Mouse (Mus musculus) C2C12 (cell line): Measurements from ENCODE around the gene Atp8b5. TPM values are rescaled to one million over a fixed set of nuclear protein-coding genes. Genes with fewer than 3 reads are reported as not detected.

Source experiments
- H3K27me3 ChIP-seq: one replicate; pipeline ENCODE4 v1.6.1; 2011; ENCODE audit not compliant: control insufficient read depth, insufficient read depth, insufficient read length
- H3K36me3 ChIP-seq: one replicate; pipeline ENCODE4 v1.6.1; 2011; ENCODE audit not compliant: control insufficient read depth, insufficient read depth
- H3K4me3 ChIP-seq: one replicate; pipeline ENCODE4 v1.5.1; 2011; ENCODE audit warnings: mild to moderate bottlenecking, control low read depth; ENCODE audit not compliant: poor library complexity, insufficient read depth, severe bottlenecking
- H3K79me2 ChIP-seq: one replicate; pipeline ENCODE4 v1.6.1; 2011; ENCODE audit not compliant: control insufficient read depth, insufficient read depth
- H3K79me3 ChIP-seq: one replicate; pipeline ENCODE4 v1.6.1; 2011; ENCODE audit warnings: low read depth, control low read depth
- H3ac ChIP-seq: one replicate; pipeline ENCODE3; 2011; ENCODE audit warnings: low read depth; ENCODE audit not compliant: control insufficient read depth, insufficient read length
- CEBPB ChIP-seq: IDR thresholded peaks from one replicate; pipeline ENCODE4 v1.6.1; 2011; ENCODE audit warnings: low read depth, mild to moderate bottlenecking, control low read depth, moderate library complexity
- CTCF ChIP-seq: IDR thresholded peaks from one replicate; pipeline ENCODE4 v1.5.1; 2011; ENCODE audit not compliant: control insufficient read depth, insufficient read depth, insufficient read length
- FOSL1 ChIP-seq: IDR thresholded peaks from one replicate; pipeline ENCODE4 v1.8.0; 2011; ENCODE audit warnings: mild to moderate bottlenecking, low read length; ENCODE audit not compliant: poor library complexity, insufficient read depth, severe bottlenecking
- MAX ChIP-seq: IDR thresholded peaks from one replicate; pipeline ENCODE4 v1.6.1; 2011; ENCODE audit warnings: mild to moderate bottlenecking, control low read depth
- MYOD1 ChIP-seq: IDR thresholded peaks from one replicate; pipeline ENCODE4 v1.6.1; 2011; ENCODE audit warnings: low read depth; ENCODE audit not compliant: control insufficient read depth, insufficient read length
- MYOG ChIP-seq: IDR thresholded peaks from one replicate; pipeline ENCODE4 v1.6.1; 2011; ENCODE audit not compliant: control insufficient read depth, insufficient read length; ENCODE audit errors: extremely low read depth
- USF1 ChIP-seq: IDR thresholded peaks from one replicate; pipeline ENCODE4 v1.6.1; 2011; ENCODE audit warnings: low read depth, mild to moderate bottlenecking, control low read depth, moderate library complexity
- polyA plus RNA-seq: library from polyadenylated mRNA; unstranded; fragments of >200 nt; fragmentation: generic; extraction: Trizol; gene quantifications from one replicate; pipeline ENCODE4 v1.2.1, GENCODE M21; 2012; ENCODE audit warnings: missing spikeins

Gene Atp8b5
- polyA plus RNA-seq, 1 experiment, result 0.04 TPM

DNA sequence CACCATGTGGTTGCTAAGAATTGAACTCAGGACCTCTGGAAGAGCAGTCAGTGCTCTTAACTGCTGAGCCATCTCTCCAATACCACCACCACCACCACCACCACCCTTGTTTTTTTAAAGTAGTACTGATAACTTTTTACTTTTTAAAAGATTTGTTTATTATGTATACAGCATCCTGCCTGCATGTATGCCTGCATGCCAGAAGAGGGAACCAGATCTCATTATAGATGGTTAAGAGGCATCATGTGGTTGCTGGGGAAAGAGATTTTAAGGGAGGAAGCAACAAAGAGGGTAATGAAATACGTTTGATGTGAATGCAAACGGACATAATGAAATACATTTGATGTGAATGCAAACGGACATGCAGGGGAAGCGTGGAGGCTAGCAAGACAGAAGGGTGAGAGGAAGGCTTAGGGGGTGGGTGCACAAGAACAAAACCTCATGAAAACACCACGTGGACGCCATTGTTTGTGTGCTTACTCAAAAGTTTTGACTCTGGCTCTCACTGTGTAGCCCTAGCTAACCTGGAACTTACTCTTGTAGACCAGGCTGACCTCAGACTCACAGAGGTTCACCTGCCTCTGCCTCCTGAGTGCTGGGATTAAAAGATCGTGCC lies 74.4 kb downstream of the Atp8b5 start:
- Histone ChIP-seq H3ac (no peak overlapping the region), H3K4me3 (no peak overlapping the region), H3K36me3 (no peaks in the 10 kb centered on the region), H3K27me3 (no peaks in the 10 kb centered on the region), H3K79me3 (no peaks in the 10 kb centered on the region), H3K79me2 (no peaks in the 10 kb centered on the region)
- no peak for TF ChIP-seq CTCF
- no peak for TF ChIP-seq USF1
- no peak for TF ChIP-seq CEBPB
- no peak for TF ChIP-seq FOSL1
- no peak for TF ChIP-seq MAX
- no peak for TF ChIP-seq MYOG
- no peak for TF ChIP-seq MYOD1

DNA sequence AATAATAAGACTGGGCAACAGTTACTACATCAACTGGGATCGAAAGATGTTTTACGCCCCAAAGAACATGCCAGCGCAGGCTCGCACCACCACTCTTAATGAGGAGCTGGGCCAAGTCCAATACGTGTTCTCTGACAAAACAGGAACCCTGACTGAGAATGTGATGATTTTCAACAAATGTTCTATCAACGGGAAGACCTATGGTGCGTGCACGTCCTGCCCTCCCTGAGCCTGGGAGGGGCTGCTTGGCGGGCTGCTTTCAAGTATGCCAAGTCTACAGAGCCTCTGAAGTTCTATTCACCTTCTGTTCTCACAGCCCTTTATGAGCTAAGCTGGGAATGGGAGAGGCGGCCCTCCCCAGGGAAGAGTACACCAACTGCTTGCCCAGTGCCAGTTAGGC lies 75.5 kb downstream of the Atp8b5 start:
- H3K4me3 ChIP-seq, result no peak overlapping the region
- TF ChIP-seq MYOG (no peak), MAX (no peak), CTCF (no peak), CEBPB (no peak), MYOD1 (no peak), USF1 (no peak), FOSL1 (no peak)
- no peak overlapping the region for H3ac ChIP-seq
- H3K36me3 ChIP-seq, result no peaks in the 10 kb centered on the region
- H3K79me2 ChIP-seq, result no peaks in the 10 kb centered on the region
- no peaks in the 10 kb centered on the region for H3K79me3 ChIP-seq
- H3K27me3 ChIP-seq, result no peaks in the 10 kb centered on the region

DNA sequence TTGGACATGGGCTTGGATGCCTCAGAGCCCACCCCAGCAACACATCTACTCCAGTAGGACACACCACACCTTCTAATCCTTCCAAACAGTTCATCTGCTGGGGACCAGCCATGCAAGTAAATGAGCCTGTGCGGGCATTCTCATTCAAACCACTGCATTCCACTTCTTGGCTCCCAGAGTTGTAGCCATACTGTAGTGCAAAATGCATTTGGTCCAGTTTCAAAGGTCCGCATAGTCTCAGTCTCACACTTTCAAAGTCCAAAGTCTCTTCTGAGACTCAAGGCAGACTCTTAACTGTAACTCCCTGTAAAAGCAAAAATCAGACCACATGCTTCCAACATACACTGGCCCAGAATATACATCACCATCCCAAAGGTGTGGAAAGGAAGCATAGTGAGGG lies 78.0 kb downstream of the Atp8b5 start:
- no peak overlapping the region for H3K4me3 ChIP-seq
- TF ChIP-seq CTCF, result no peak
- no peak for TF ChIP-seq USF1
- no peak for TF ChIP-seq MYOG
- no peaks in the 10 kb centered on the region for H3K79me2 ChIP-seq
- H3ac ChIP-seq, result no peak overlapping the region
- no peaks in the 10 kb centered on the region for H3K79me3 ChIP-seq
- no peaks in the 10 kb centered on the region for H3K36me3 ChIP-seq
- no peaks in the 10 kb centered on the region for H3K27me3 ChIP-seq

DNA sequence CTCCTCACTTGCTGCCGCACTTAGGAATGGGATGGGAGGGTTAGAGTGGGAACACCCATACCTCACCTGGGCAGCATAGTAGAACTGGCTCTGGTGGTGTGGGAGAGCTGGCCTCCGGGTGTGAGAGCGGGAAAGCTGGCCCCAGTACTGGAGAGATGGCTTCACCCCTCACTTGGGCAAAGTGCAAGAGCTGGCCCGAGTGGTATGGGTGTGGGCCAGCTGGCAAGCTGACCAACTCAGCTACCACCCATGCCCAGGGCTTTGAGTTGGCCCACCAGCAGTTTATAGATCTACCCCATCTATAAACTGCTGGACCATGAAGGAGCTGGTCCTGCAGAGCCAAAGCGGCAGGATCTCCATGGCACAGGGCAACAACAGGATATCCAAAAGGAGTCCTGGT lies 82.2 kb downstream of the Atp8b5 start:
- Histone ChIP-seq H3K4me3 (no peak overlapping the region), H3K79me3 (no peaks in the 10 kb centered on the region), H3K79me2 (no peaks in the 10 kb centered on the region), H3K27me3 (no peaks in the 10 kb centered on the region), H3ac (no peak overlapping the region), H3K36me3 (no peaks in the 10 kb centered on the region)
- no peak for TF ChIP-seq USF1

DNA sequence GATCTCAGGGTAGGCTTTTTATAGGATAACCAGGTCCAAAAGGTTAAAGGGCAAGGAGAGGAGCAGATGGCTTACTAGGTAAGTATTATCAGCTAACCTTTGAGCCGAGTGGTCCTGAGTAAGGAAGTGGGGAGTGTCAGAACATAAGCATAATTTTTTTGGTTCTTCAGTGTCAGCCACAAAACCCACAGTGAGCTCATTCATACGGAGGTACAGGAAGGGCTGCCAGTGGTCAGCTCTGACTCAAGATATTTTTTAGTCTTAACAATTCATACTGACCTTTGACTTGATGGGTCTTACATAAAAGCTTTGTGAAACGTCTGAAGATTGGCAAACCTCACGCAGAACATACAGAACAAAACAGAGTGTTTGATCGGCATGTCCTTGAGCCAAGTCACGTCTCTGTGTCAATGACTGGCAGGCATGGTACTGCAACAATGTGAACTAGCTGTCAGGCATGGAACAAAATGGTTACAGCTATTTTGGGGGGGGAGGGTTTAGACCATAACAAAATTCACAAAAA lies 83.1 kb downstream of the Atp8b5 start:
- Histone ChIP-seq H3K79me3 (no peaks in the 10 kb centered on the region), H3K4me3 (no peak overlapping the region)
- TF ChIP-seq CEBPB, result no peak

DNA sequence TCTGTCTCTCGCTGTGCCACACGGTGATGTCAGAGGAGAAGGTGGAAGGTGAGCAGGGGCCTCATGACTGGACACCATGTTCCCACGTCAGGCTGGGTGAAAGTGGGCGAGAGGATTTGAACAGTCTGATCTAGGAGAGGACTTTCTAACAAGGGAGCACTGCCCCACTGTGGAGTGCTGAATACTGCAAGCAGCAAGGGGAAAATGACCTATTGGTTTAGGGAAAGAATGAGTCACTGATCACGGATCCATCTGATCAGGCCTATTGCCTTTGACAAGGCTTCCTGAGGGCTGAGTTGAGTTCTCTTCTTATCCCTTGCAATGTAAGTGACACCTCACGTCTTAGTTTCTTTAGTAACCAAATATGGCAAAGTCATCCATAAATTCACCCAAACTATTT lies 86.7 kb downstream of the Atp8b5 start:
- H3K27me3 ChIP-seq, result no peaks in the 10 kb centered on the region
- H3K79me3 ChIP-seq, result no peaks in the 10 kb centered on the region
- H3K4me3 ChIP-seq, result no peak overlapping the region
- H3K36me3 ChIP-seq, result no peaks in the 10 kb centered on the region
- H3ac ChIP-seq, result no peak overlapping the region
- H3K79me2 ChIP-seq, result no peaks in the 10 kb centered on the region
- TF ChIP-seq CEBPB, result no peak
- TF ChIP-seq USF1, result no peak
- TF ChIP-seq MYOG, result no peak
- no peak for TF ChIP-seq MYOD1
- no peak for TF ChIP-seq FOSL1
- no peak for TF ChIP-seq CTCF
- no peak for TF ChIP-seq MAX

More for the DNA sequence above, 83.1 kb downstream of the Atp8b5 start:
- H3K36me3 ChIP-seq, result no peaks in the 10 kb centered on the region
- no peak overlapping the region for H3ac ChIP-seq
- H3K79me2 ChIP-seq, result no peaks in the 10 kb centered on the region
- H3K27me3 ChIP-seq, result no peaks in the 10 kb centered on the region

DNA sequence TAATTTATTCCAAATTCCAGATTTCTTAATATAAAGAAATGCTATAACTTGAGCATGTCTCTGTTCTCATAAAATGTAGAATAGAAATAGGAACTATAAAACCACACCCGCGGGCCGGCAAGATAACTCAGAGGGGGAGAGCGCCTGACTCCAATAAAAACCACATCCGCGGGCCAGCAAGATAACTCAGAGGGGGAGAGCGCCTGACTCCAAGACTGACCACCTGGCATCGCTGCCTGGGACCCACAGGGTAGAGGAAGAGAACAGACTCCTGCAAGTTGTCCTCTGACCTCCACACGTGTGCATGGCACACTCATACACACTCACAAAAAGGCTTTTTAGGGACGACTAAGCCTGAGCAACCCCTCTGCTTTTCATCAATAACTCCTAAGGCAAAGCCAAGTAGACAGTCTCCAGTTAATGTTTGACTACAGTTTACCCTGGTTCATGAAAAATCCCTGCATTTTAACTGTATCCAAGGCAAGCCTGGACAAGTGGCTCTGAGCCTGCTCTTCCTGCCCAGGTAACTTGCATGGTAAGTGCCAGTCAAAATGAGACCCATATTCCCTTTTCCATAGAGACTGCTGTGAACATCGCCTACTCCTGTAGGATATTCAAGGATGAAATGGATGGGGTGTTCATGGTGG lies 98.1 kb downstream of the Atp8b5 start:
- no peak for TF ChIP-seq CEBPB
- TF ChIP-seq MYOG, result no peak
- no peak for TF ChIP-seq MAX
- TF ChIP-seq USF1, result no peak
- TF ChIP-seq FOSL1, result no peak
- TF ChIP-seq MYOD1, result no peak
- TF ChIP-seq CTCF, result no peak
- Histone ChIP-seq H3K27me3 (no peaks in the 10 kb centered on the region), H3K79me2 (no peaks in the 10 kb centered on the region), H3ac (no peak overlapping the region), H3K36me3 (no peaks in the 10 kb centered on the region), H3K4me3 (no peak overlapping the region), H3K79me3 (no peaks in the 10 kb centered on the region)
